In genomic region chr14:79236261-79236660, GRCm38 (mm10) we compare ENCODE assay signal across 25 mouse cellular contexts. TPM values are rescaled to one million over a fixed set of nuclear protein-coding genes. Genes with fewer than 3 reads are reported as not detected.
DNase-seq lines count a peak whose midpoint lies in the region; ATAC-seq and TF ChIP-seq lines count a peak whose summit lies in the region.
"Had no signal": no experiment of that assay in that cellular context is flagged by ENCODE, and none has a peak within 500 bp of the region (broad histone marks: within the 10 kb centered on the region; RNA-seq: fewer than 3 reads in every experiment).

No protein-coding gene starts in this region.

- peak; percentile 65 for ATAC-seq in forebrain, postnatal 0 days
- ATAC-seq in forebrain, embryonic 16.5 days: no peak
- no peak for ATAC-seq in neural tube, embryonic 13.5 days (ENCODE audit: low read depth)
- no peak for ATAC-seq in neural tube, embryonic 15.5 days (ENCODE audit: low FRiP score)
- peak; percentile 85 for ATAC-seq in CD4-positive, CD25-positive, alpha-beta regulatory T cell, adult 4 months
- ATAC-seq in stomach, postnatal 0 days (ENCODE audit: low FRiP score, low TSS enrichment): no peak
- ATAC-seq: liver, postnatal 0 days had no signal

- H3K4me2 ChIP-seq in forebrain, postnatal 0 days (ENCODE audit: low read depth): no peak overlapping the region
- H3K4me2 ChIP-seq in forebrain, embryonic 16.5 days (ENCODE audit: low read length): no peak overlapping the region
- H3K4me2 ChIP-seq in neural tube, embryonic 13.5 days: no peak overlapping the region
- H3K4me2 ChIP-seq in neural tube, embryonic 15.5 days: no peak overlapping the region
- H3K4me2 ChIP-seq in stomach, postnatal 0 days (replicated peaks; ENCODE audit: low read depth): no peak overlapping the region
- H3K4me2 ChIP-seq: heart, embryonic 15.5 days; stomach, embryonic 15.5 days had no signal

- no peaks in the 10 kb centered on the region for H3K27me3 ChIP-seq in forebrain, postnatal 0 days (ENCODE audit: insufficient read depth, low read length)
- H3K27me3 ChIP-seq in forebrain, embryonic 16.5 days (replicated peaks; ENCODE audit: control insufficient read depth, insufficient read depth, low read length): no peaks in the 10 kb centered on the region
- no peaks in the 10 kb centered on the region for H3K27me3 ChIP-seq in neural tube, embryonic 13.5 days
- no peaks in the 10 kb centered on the region for H3K27me3 ChIP-seq in neural tube, embryonic 15.5 days (replicated peaks)
- H3K27me3 ChIP-seq in stomach, postnatal 0 days (ENCODE audit: control insufficient read depth, insufficient read depth, low read length): no peaks in the 10 kb centered on the region
- H3K27me3 ChIP-seq: stomach, embryonic 15.5 days had no signal

- H3K4me1 ChIP-seq in forebrain, postnatal 0 days (ENCODE audit: insufficient read depth): no peaks in the 10 kb centered on the region
- H3K4me1 ChIP-seq in forebrain, embryonic 16.5 days (replicated peaks; ENCODE audit: control insufficient read depth, insufficient read depth, low read length): peaks cover 4% of the 10 kb centered on the region; the same call in 1 of the 2 replicates
- no peaks in the 10 kb centered on the region for H3K4me1 ChIP-seq in neural tube, embryonic 13.5 days (replicated peaks)
- H3K4me1 ChIP-seq in neural tube, embryonic 15.5 days: 0 out of 2 replicates have a peak, but pooled peaks cover 4% of the 10 kb centered on the region
- H3K4me1 ChIP-seq in stomach, postnatal 0 days (replicated peaks; ENCODE audit: control insufficient read depth, insufficient read depth): no peaks in the 10 kb centered on the region
- H3K4me1 ChIP-seq: stomach, embryonic 15.5 days had no signal

- no peak for DNase-seq in forebrain, postnatal 0 days
- DNase-seq in naive thymus-derived CD4-positive, alpha-beta T cell, adult 2 months (ENCODE audit: low read depth): peak; percentile 76
- no peak for DNase-seq in cerebellum, adult 8-10 months
- no peak for DNase-seq in stomach, postnatal 0 days (ENCODE audit: low spot score)
- DNase-seq: cerebellum, adult 9-11 months; gastrocnemius, postnatal 10 days; kidney, adult 11 months; kidney, postnatal 14 days; layer of hippocampus, adult 9-11 months; liver; liver, postnatal 0 days; lung, postnatal 36 days; retina, postnatal 1 day had no signal

- H3K9me3 ChIP-seq in forebrain, postnatal 0 days (ENCODE audit: low read length): no peaks in the 10 kb centered on the region
- no peaks in the 10 kb centered on the region for H3K9me3 ChIP-seq in forebrain, embryonic 16.5 days (ENCODE audit: control insufficient read depth, low read length)
- H3K9me3 ChIP-seq in neural tube, embryonic 13.5 days: peaks cover 8% of the 10 kb centered on the region; the same call in 1 of the 2 replicates
- H3K9me3 ChIP-seq in neural tube, embryonic 15.5 days (replicated peaks): no peaks in the 10 kb centered on the region
- no peaks in the 10 kb centered on the region for H3K9me3 ChIP-seq in stomach, postnatal 0 days (ENCODE audit: control insufficient read depth, low read length)
- H3K9me3 ChIP-seq: stomach, embryonic 15.5 days had no signal

- H3K4me3 ChIP-seq in forebrain, postnatal 0 days (ENCODE audit: low read depth, low read length): no peak overlapping the region
- no peak overlapping the region for H3K4me3 ChIP-seq in forebrain, embryonic 16.5 days (replicated peaks; ENCODE audit: low read length)
- H3K4me3 ChIP-seq in neural tube, embryonic 13.5 days: no peak overlapping the region
- H3K4me3 ChIP-seq in neural tube, embryonic 15.5 days (replicated peaks): no peak overlapping the region
- H3K4me3 ChIP-seq in stomach, postnatal 0 days (ENCODE audit: low read depth, low read length): no peak overlapping the region
- H3K4me3 ChIP-seq: heart, adult 2 months; heart, embryonic 15.5 days; stomach, embryonic 15.5 days had no signal

- TF ChIP-seq CTCF in forebrain, postnatal 0 days (IDR thresholded peaks at IDR 0.05; ENCODE audit: low read depth): no peak
- TF ChIP-seq CTCF in stomach, postnatal 0 days (IDR thresholded peaks at IDR 0.05; ENCODE audit: low read depth): no peak

- no peak overlapping the region for H3K9ac ChIP-seq in forebrain, postnatal 0 days
- no peak overlapping the region for H3K9ac ChIP-seq in forebrain, embryonic 16.5 days (replicated peaks; ENCODE audit: low read depth, low read length)
- no peak overlapping the region for H3K9ac ChIP-seq in neural tube, embryonic 13.5 days
- no peak overlapping the region for H3K9ac ChIP-seq in neural tube, embryonic 15.5 days (replicated peaks)
- no peak overlapping the region for H3K9ac ChIP-seq in stomach, postnatal 0 days (ENCODE audit: low read length)
- H3K9ac ChIP-seq: heart, embryonic 15.5 days; liver, postnatal 0 days; stomach, embryonic 15.5 days had no signal

- 69% methylated on average over 6 of the region's 6 CpGs for WGBS in forebrain, postnatal 0 days
- 78% methylated on average over 6 of the region's 6 CpGs for WGBS in forebrain, embryonic 16.5 days
- 82% methylated on average over 6 of the region's 6 CpGs for WGBS in neural tube, embryonic 13.5 days
- 84% methylated on average over 6 of the region's 6 CpGs for WGBS in neural tube, embryonic 15.5 days
- WGBS in stomach, postnatal 0 days: 60% methylated on average over 6 of the region's 6 CpGs

- H3K27ac ChIP-seq in forebrain, postnatal 0 days (ENCODE audit: low read depth, low read length): no peak overlapping the region
- H3K27ac ChIP-seq in forebrain, embryonic 16.5 days (ENCODE audit: low read length): no peak overlapping the region
- H3K27ac ChIP-seq in neural tube, embryonic 13.5 days (replicated peaks): 0 out of 2 replicates have a peak overlapping the region, but pooled peaks have one; percentile 24
- no peak overlapping the region for H3K27ac ChIP-seq in neural tube, embryonic 15.5 days (replicated peaks)
- H3K27ac ChIP-seq in stomach, postnatal 0 days (replicated peaks): no peak overlapping the region
- H3K27ac ChIP-seq: heart, adult 2 months; heart, embryonic 15.5 days; stomach, embryonic 15.5 days had no signal

- H3K36me3 ChIP-seq in forebrain, postnatal 0 days (ENCODE audit: insufficient read depth): no peaks in the 10 kb centered on the region
- H3K36me3 ChIP-seq in forebrain, embryonic 16.5 days (ENCODE audit: control insufficient read depth, insufficient read depth): no peaks in the 10 kb centered on the region
- no peaks in the 10 kb centered on the region for H3K36me3 ChIP-seq in neural tube, embryonic 13.5 days
- no peaks in the 10 kb centered on the region for H3K36me3 ChIP-seq in neural tube, embryonic 15.5 days
- H3K36me3 ChIP-seq in stomach, postnatal 0 days (ENCODE audit: control insufficient read depth, insufficient read depth, low read length): no peaks in the 10 kb centered on the region
- H3K36me3 ChIP-seq: heart, embryonic 15.5 days; stomach, embryonic 15.5 days had no signal

- TF ChIP-seq EP300 in stomach, postnatal 0 days (optimal IDR thresholded peaks at IDR 0.05): no peak

RNA-seq across cellular contexts. Expression of gene Zfp957, which starts 10.9 kb away (rescaled TPM):
- not detected in 2 replicates for total RNA-seq in forebrain, postnatal 0 days (2014; rRNA removed)
- not detected in 2 replicates for polyA plus RNA-seq in forebrain, postnatal 0 days (2015; fragmentation: Nextera tagmentation; extraction: Ambion mirVana)
- not detected in 2 replicates for polyA plus RNA-seq in forebrain, embryonic 16.5 days (2015; fragmentation: Nextera tagmentation; extraction: Ambion mirVana)
- not detected in 2 replicates for polyA plus RNA-seq in neural tube, embryonic 13.5 days (2015; fragmentation: Nextera tagmentation; extraction: Ambion mirVana)
- not detected in 2 replicates for polyA plus RNA-seq in neural tube, embryonic 15.5 days (2015; fragmentation: Nextera tagmentation; extraction: Ambion mirVana)
- polyA plus RNA-seq in CD4-positive, CD25-positive, alpha-beta regulatory T cell, adult 4 months (2017; shearing (Covaris generic)): not detected
- polyA plus RNA-seq in stomach, postnatal 0 days (2015; fragmentation: Nextera tagmentation; extraction: Ambion mirVana): not detected in 2 replicates
- total RNA-seq: ES-E14; gastrocnemius, postnatal 10 days; heart, adult 2 months; left cerebral cortex, postnatal 25 days; monocyte, adult 5-6 weeks had no signal
- polyA plus RNA-seq: heart, adult 2 months; heart, embryonic 15.5 days; hindbrain, embryonic 11.5 days; liver, postnatal 0 days; neural tube, embryonic 14.5 days; stomach, embryonic 15.5 days had no signal

Comparison
In these comparisons a context has a peak if more than half of its experiments do, and no peak if none do; other contexts are left out.
1. ATAC-seq: peak in forebrain, postnatal 0 days (single experiment) and CD4-positive, CD25-positive, alpha-beta regulatory T cell, adult 4 months (single experiment); none in forebrain, embryonic 16.5 days (single experiment), neural tube, embryonic 13.5 days (single experiment), neural tube, embryonic 15.5 days (single experiment) and stomach, postnatal 0 days (single experiment).